Mouse (Mus musculus) frontal cortex, postnatal 14 days (tissue): Measurements from ENCODE around the gene Slmap.
"Not testable (repeated sequence)": the region's sequence is repeated elsewhere in the genome, so short reads cannot be mapped to it uniquely, and the experiment has no call there.

ENCODE experiments used
- DNase-seq, 2 experiments: peaks; one replicate each; pipeline ENCODE4 v3.0.0; 2022; ENCODE audit warnings: low spot score in 2 of 2

Gene Slmap

GRCm38 (mm10) chr14:26533267-26533666 is 1.5 kb downstream of the Slmap start:
- no peak for DNase-seq

- no peak for DNase-seq
Measured at GRCm38 (mm10) chr14:26532752-26533151, 2.0 kb downstream of the Slmap start.

- no peak for DNase-seq
Measured at GRCm38 (mm10) chr14:26531410-26532313, 3.1 kb downstream of the Slmap start.

- no peak for DNase-seq
Measured at GRCm38 (mm10) chr14:26530350-26530749, 4.4 kb downstream of the Slmap start.

GRCm38 (mm10) chr14:26528296-26528695 is 6.4 kb downstream of the Slmap start:
- DNase-seq = no peak

DNA sequence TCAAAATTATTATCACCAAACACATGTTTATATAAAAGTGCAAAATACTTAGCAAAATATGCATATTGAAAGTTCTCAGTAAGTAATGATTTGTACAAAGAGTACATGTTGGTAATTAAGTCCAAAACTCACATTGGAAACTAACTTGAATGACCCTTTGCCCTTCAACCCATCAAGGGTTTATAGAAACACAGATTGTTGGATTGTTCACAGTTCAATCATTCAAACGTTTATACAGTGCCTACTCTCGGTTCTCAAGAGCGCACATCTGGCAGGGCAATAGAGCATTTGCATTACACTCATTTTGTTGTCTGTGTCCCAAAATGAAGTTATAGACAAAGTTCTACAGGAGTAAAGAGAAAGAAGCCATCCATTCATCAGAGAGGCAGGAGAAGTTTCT is 8.8 kb downstream of the Slmap start:
- no peak for DNase-seq

DNA sequence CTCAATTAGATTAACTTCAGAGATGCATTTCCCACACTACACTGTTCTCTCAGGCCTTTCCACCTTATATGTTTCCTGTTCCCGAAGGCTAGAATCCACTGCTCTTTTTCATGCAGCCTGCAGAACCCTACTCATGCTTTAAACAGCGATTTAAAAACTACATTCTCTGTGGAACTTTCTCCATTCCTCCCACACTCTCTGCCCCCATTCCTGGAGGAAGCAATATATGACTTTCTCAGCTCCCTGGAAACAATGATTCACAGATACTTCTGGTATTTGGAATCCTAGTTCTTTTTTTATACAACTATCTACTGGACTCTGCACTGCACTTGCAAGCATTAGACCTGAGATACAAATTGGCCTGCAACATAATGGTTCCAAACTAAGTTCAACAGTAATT is 11.6 kb downstream of the Slmap start:
- no peak for DNase-seq

DNA sequence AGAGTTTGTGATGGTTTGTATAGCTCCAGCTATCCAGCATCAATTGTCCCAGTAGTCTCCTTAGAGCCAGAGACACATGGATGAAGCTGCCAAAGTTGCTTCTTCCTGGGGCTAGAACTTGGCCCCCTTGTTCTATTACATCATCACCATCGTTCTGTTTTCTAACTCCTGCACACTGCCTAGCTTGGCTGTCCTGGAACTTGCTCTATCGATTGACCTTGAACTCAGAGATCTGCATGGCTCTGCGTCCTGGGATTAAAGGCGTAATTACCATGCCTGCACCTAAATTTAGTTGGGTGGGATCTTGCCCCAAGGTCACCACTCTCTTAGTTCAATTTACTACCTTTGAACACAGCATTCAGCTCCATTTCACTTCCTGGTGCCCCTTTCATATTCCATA is 14.9 kb downstream of the Slmap start:
- no peak for DNase-seq

DNA sequence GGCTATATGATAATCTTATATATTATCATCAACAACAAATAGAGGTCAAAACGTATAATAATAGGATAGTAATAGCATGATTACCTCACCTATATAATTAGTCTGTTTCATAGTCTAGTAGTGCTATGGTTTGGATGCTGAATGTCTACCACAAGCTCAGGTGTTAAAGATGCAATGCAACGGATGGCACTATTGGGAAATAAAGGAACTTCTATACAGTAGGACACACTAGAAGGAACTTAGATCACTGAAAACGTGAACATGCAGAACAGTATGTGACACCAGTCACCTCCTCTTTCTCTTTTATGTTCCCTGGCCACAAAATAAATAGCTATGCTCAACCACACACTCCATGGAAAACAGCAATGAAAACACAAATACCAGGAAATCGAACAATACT is 16.9 kb downstream of the Slmap start:
- no peak for DNase-seq

DNA sequence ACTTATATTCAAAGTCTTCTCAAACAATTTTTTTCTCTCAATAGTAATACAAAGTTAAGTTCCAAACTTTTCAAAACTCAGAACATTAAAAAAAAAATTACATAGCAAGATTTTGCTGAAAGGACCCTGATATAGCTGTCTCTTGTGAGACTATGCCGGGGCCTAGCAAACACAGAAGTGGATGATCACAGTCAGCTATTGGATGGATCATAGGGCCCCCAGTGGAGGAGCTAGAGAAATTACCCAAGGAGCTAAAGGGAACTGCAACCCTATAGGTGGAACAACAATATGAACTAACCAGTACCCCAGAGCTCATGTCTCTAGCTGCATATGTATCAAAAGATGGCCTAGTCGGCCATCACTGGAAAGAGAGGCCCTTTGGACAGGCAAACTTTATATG is 18.5 kb downstream of the Slmap start:
- not testable (repeated sequence) for DNase-seq

GRCm38 (mm10) chr14:26515802-26516201 is 18.9 kb downstream of the Slmap start:
- DNase-seq = no peak

DNA sequence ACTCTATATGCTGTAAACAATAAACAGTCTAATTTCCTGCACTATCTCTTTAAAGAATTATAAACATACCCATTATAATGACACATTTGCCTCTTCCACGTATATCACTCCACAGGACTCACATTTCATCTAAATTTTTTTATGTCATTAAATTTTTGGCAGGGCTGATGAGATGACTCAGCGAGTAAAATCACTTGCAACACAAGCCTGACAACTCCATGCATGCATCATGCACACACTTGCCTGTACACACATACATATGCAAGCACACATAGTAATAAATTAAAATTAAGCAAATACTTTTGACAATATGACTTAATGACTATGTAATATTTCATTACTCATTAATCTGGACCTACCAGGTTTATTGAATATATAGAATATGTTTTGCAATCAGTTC is 24.2 kb downstream of the Slmap start:
- DNase-seq = no peak

- DNase-seq = no peak
Measured at GRCm38 (mm10) chr14:26508150-26508549, 26.6 kb downstream of the Slmap start.

GRCm38 (mm10) chr14:26507361-26507760 is 27.4 kb downstream of the Slmap start:
- no peak for DNase-seq

DNA sequence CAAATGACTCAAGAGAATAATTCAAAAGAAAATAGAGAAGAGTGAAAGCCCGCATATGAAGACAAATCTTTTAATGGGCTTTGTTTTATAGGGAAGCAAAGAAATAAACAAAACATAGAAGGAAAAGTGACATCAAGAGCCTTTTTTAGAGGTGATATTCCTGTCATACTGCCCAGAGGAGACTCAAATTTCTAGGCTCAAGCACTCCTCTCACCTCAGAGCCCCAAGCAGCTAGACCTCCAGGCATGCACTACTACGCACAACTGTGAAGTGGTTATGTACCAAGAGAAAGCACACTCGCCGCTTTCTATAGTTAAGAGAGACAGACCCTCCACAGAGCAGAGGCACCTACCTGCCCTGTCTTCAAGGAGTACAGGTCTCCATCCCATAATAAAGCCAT is 30.2 kb downstream of the Slmap start:
- DNase-seq = no peak

DNA sequence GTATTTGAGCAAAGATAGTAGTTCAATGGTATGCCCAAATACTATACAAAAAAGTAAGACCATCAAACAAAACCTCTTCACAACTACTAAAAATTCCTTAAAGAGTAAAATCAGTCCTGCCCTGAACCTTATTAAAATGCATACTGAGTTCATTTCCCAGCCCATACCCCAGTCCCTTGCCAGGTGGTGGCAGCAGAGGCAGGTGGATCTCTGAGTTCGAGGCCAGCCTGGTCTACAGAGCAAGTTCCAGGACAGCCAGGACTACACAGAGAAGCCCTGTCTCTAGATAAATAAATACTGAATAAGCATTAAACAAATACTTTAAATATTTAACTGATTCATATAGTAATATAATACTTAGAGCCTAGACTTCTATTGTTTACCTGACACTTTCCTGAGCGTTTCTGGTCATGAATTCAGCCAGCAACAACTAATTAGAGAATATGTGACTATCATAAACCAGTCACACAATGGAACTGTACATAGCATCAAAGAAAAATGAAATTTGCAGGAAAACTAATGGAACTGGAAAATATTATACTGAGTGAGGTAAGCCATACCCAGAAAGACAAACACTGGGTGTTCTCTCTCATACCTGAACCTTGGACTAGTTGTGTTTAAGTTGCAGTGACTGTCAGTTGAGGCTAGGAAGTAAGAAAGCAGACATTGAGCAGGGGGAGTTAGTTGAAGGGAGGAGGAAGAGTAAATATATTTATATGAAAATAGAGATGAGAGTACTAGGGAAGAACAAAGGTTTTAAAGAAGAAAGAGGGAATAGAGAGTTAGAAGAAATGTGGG is 34.4 kb downstream of the Slmap start:
- DNase-seq = no peak

GRCm38 (mm10) chr14:26495021-26495420 is 39.7 kb downstream of the Slmap start:
- no peak for DNase-seq

DNA sequence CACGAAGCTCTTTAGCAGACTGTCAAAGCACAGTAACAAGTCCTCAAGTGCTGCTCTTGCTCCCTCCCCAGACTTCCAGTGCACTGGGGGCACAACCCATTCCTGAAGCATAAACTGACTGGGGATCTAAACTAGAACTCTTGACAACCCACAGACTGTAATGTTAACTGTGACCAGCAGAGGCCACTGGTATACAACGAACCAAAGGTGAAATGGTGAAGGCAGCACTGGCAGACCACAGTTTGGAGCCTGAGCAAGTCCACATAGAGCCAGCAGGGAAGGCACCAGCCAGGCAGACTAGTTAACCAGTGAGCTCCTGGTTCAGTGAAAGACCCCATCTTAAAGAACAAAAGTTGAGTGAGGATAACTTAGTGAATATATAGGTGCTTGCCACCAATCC is 43.6 kb downstream of the Slmap start:
- peak in 1 of 2 experiments; percentile 53 for DNase-seq

DNA sequence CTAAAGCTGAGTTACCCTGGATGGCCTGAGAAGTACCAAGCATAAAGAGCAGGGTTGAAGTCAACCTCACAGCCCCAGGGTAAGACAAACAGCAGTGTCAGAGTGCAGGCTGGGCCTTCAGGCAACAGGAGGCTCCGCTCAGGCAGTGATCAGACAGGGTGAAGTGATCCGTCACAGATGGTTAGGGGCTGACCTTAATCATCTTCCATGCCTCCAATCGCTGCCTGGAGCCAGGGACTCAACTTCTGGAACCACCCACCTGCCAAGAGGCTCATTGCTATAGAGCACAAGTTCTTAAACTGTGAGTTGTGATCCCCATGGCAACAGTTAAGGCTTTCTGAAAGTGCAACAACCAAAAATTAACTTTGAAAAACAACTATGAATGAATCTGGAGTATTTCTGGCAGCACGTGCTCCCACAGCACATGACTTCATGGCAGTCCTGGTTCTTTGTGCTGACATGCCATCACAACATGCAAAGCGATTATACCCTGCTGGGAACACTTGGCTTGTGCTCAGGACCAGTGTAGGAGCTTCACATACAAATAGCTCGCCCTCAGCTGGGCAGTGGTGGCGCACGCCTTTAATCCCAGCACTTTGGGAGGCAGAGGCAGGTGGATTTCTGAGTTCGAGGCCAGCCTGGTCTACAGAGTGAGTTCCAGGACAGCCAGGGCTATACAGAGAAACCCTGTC is 46.3 kb downstream of the Slmap start:
- DNase-seq = no peak

- no peak for DNase-seq
Measured at GRCm38 (mm10) chr14:26486416-26487198, 48.1 kb downstream of the Slmap start.

GRCm38 (mm10) chr14:26481457-26481856 is 53.3 kb downstream of the Slmap start:
- DNase-seq = no peak

GRCm38 (mm10) chr14:26477738-26478137 is 57.0 kb downstream of the Slmap start:
- no peak for DNase-seq
